Mouse (Mus musculus) regulatory T cell (primary cell): ENCODE measurements around the gene Fam107b.

ENCODE experiments used
- in situ Hi-C: fragments of 300-600 bp; cut with MboI, MseI; formaldehyde crosslinking; loops from one replicate; pipeline ENCODE4 v1.15.1; 2025; ENCODE audit warnings: high pct_unique_total_duplicates

The Fam107b gene

DNA sequence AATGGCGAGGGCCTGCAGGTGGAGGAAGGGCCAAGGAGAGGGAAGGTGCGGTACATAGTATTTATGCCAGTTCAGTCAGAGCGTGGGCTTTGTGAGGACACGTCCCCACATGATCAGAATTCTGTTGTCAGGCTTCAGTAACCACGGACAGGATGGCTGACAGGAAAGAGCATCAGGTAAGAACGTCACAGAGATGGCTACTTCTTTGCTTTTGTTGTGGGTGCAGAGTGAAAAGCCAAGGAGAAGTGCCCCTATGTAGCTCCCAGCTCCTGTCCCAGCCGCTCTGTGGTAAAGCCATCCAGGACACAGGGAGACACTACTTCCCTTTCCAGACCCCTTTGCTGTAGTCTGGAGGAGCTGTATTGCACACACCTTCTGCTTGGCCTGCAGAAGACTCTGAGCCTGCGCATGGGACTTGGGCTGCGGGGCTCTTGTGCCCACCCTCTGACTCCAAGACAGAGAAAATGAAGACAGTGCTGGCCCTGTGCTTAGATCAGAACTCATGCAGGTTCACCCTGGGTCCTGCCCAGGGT is 199.6 kb downstream of the Fam107b start:
- in situ Hi-C loops, result loop anchor here (5.0 to 10.0 kb wide), 2 partner anchors 145 to 223 kb away; no protein-coding TSS in a partner anchor

GRCm38 (mm10) chr2:3770383-3770782 is 200.1 kb downstream of the Fam107b start:
- in situ Hi-C loops, result loop anchor here (5.0 to 10.0 kb wide), 2 partner anchors 146 to 223 kb away; no protein-coding TSS in a partner anchor

GRCm38 (mm10) chr2:3771483-3771882 is 201.2 kb downstream of the Fam107b start:
- in situ Hi-C loops, result loop anchor here (5.0 to 10.0 kb wide), 2 partner anchors 147 to 224 kb away; no protein-coding TSS in a partner anchor

DNA sequence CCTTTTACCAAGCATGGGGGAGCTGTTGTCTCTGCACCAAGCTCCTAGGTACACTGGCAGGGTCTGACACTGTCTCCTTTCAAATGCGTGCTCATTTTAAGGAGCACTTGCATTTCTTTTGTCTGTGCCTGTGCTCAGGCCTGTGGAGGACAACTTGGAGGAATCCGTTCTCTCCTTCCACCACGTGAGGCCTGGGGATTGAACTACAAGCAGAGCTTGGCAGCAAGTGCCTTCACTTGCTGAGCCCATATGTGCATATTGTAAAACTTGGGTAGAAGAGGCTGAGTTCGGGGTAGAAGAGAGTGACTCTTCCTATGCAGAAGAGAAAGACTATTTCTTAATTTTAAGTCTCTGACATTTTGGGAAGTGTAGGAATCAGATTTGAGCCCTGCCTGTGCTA is 202.8 kb downstream of the Fam107b start:
- in situ Hi-C loops, result loop anchor here (5.0 to 10.0 kb wide), 2 partner anchors 148 to 226 kb away; no protein-coding TSS in a partner anchor

DNA sequence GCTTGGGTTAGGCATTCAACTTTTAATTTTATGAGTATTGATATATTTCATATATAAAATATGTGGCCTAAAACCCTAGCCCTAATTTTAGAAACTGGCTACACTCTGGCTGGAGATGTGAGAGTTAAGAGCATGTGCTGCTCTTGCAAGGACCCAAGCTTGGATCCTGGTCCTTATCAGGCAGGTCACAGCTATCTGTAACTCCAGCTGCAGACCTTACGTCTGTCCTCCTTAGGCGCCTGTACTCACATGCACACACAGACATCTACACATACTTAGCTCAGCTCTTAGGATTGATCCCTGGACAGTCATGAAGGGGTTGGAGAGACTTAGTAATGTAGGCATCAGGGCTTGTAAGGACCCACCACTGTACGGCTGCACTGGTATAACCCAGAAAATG is 205.3 kb downstream of the Fam107b start:
- in situ Hi-C loops, result loop anchor here (10.0 kb wide), 1 partner anchor 151 kb away; no protein-coding TSS in a partner anchor

DNA sequence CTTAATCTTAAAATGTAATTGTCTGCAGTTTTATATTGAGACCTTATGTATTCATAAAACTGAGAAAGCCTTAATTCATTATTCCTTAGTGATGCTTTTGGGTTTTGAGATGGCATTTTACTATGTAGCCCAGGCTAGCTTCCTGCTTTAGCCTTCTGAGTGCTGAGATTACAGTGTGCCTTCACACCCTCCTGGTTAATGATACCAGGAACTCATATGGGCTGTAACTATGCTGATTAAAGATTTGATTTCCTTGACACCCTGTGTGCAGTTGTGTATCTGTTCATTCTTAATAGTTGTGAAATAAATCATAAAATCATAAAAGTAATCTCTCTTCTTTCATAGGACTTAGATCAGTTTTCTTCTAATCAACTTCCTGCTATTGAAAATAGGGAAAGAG is 205.8 kb downstream of the Fam107b start:
- in situ Hi-C loops, result loop anchor here (10.0 kb wide), 1 partner anchor 151 kb away; no protein-coding TSS in a partner anchor

- in situ Hi-C loops, result loop anchor here (10.0 kb wide), 1 partner anchor 153 kb away; no protein-coding TSS in a partner anchor
Observed at GRCm38 (mm10) chr2:3777696-3778095, 207.4 kb downstream of the Fam107b start.

DNA sequence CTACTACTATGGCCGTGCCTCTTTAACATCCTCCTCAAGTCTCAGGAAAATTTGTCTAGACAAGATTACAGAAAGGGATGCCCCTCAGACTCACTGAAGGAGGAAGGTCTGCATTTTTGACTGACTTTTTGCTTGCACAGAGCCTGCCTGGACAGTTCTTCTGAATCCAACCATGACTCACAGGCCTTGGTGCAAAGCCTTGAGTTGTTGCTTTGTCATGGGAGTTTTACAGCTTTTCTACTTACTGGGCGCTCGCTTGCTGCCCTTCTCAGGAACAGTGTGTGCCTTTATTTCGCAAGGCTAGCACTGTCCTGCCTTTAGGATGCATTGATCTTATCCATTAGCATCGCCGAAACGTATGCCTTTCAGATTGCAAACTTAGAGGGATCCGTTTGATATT is 215.3 kb downstream of the Fam107b start:
- in situ Hi-C loops, result no loop called here

DNA sequence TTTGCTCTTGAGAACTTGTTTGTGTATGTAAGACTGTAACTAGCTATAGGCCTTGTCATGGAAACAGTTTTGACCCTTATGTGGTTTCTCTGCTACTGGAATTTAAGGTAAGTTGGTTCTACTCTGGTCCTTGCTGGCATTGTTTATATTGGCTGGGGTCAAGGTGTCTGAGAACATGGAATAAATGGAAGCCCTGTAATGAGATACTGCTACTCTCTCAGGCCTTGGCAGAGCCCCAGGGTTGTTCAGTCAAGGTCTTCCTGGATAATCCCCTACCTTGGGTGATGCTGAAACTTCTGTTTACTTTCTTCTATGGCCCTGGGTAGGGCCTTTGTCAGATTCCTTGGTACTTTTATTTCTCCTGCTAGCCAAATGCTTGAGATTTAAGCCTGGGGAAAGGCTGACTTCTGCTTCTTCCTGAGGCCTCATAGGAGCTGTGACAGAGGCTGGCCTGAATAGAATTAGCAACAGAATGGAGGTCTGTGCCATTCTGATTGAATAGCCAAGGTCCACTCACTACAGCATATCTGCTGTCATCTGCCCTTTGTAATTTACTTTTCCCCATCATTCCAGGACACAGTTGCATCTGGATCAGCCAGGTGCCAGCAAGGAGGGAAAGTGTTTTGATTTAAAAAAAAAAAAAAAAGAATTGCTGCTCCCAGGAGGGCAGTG is 217.6 kb downstream of the Fam107b start:
- in situ Hi-C loops, result no loop called here

DNA sequence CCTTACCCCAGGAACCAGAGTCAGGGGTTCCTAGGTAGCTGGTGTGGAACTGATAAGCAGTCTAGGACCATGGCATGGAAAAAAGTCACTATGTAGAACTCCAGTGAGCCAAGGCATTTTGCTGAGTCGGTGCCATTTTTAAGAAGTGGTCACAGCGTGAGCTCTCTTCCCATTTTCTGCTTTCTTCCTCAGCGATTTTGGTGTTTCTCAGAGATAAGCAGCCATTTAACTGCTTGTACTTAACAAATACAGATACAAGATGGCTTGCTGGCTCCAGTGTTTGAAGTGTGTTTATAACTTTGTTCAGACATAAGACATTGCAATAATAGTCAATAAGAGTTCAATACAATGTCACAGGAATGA is 218.1 kb downstream of the Fam107b start:
- in situ Hi-C loops, result no loop called here

- in situ Hi-C loops, result loop anchor here (10.0 kb wide), 2 partner anchors 262 to 1078 kb away; no protein-coding TSS in a partner anchor
Observed at GRCm38 (mm10) chr2:3796543-3796942, 226.3 kb downstream of the Fam107b start.

GRCm38 (mm10) chr2:3799767-3800554 is 229.7 kb downstream of the Fam107b start:
- in situ Hi-C loops, result loop anchor here (10.0 kb wide), 3 partner anchors 265 to 1075 kb away; no protein-coding TSS in a partner anchor

DNA sequence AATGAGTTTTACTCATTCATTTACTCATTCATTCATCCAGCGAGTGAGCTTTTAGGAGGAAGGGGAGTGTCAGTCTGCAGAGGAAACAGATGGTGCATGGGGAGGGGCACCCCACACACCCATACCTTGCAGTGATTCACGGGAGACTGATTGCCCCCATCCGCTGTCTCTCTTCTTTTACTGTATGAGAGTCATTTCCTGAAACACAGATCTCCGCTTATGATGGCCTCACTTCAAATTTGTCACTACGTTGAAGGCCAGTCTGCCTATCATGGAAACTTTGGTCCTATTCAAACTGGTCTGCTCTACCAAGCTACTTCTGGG is 230.2 kb downstream of the Fam107b start:
- in situ Hi-C loops, result loop anchor here (10.0 kb wide), 1 partner anchor 456 kb away; no protein-coding TSS in a partner anchor

- in situ Hi-C loops, result loop anchor here (10.0 kb wide), 1 partner anchor 461 kb away; no protein-coding TSS in a partner anchor
Observed at GRCm38 (mm10) chr2:3805742-3806141, 235.5 kb downstream of the Fam107b start.

DNA sequence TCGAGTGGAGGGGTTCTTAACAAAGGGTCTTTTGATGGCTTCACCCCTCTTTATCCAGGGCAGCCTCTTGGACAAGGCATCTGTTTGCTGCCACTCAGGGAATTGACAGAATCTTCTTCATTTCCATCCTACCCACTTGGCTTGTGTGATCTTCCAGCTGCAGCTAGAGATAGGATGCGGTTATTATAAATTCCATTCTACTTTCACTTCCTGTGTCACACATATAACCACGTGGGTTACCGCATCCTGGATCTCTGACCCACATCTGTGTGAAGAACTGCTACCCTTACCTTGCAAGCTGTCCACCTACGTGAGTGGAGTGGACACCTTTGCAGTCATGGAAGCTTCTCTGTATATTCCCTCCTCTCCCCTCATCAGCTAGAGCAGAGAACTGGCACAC is 240.0 kb downstream of the Fam107b start:
- in situ Hi-C loops, result no loop called here

- in situ Hi-C loops, result no loop called here
Observed at GRCm38 (mm10) chr2:3816142-3816609, 245.9 kb downstream of the Fam107b start.

DNA sequence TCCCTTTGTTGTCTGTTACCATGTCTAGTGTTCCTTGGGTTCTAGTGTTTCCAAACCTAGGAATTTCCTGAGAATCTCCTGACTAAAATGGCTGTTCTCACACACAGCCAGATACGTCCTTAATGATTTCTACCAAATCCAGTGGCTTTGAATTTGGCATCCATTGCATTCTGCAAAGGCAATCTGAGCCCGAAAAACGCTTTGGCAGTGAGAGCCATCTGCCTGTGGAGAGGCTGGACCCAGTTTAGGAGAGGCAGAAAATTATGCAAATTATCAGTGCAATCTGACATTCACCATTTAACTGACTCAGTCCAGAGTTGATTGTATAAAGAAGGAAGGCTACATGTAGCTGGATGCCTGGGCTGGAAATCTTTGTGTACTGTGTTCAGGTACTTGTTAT is 247.3 kb downstream of the Fam107b start:
- in situ Hi-C loops, result no loop called here

- in situ Hi-C loops, result no loop called here
Observed at GRCm38 (mm10) chr2:3822483-3823455, 252.5 kb downstream of the Fam107b start.
